Mouse (Mus musculus): ENCODE results near the gene Higd1b. TPM values are rescaled to one million over a fixed set of nuclear protein-coding genes. Genes with fewer than 3 reads are reported as not detected.
A peak's percentile ranks its signal among the peaks of the same experiment; 100 is the strongest.

The Higd1b gene
- total RNA-seq (2021), result 1 to 10 TPM; 5.6 to 7.5 TPM

GRCm38 (mm10) chr11:102835549-102835948 is at the start of gene Higd1b:
Gene Higd1b, plus strand, starts transcription at chr11:102835849.
- no peak for DNase-seq (ENCODE audit: extremely low spot score in 1 of 2, low spot score in 1 of 2)

GRCm38 (mm10) chr11:102787688-102788177 is 47.9 kb upstream of the Higd1b start:
- DNase-seq (ENCODE audit: extremely low spot score in 1 of 2, low spot score in 1 of 2), result no peak

GRCm38 (mm10) chr11:102791682-102792445 is 43.8 kb upstream of the Higd1b start:
- DNase-seq (ENCODE audit: extremely low spot score in 1 of 2, low spot score in 1 of 2), result no peak

- no peak for DNase-seq (ENCODE audit: extremely low spot score in 1 of 2, low spot score in 1 of 2)
Observed at GRCm38 (mm10) chr11:102794157-102794556, 41.5 kb upstream of the Higd1b start.

GRCm38 (mm10) chr11:102803453-102803852 is 32.2 kb upstream of the Higd1b start:
- no peak for DNase-seq (ENCODE audit: extremely low spot score in 1 of 2, low spot score in 1 of 2)

- DNase-seq (ENCODE audit: extremely low spot score in 1 of 2, low spot score in 1 of 2), result no peak
Observed at GRCm38 (mm10) chr11:102808246-102808645, 27.4 kb upstream of the Higd1b start.

- peak in 1 of 2 experiments; percentile 24 for DNase-seq (ENCODE audit: extremely low spot score in 1 of 2, low spot score in 1 of 2)
Observed at GRCm38 (mm10) chr11:102810721-102811485, 24.7 kb upstream of the Higd1b start.

- no peak for DNase-seq (ENCODE audit: extremely low spot score in 1 of 2, low spot score in 1 of 2)
Observed at GRCm38 (mm10) chr11:102814881-102815280, 20.8 kb upstream of the Higd1b start.

GRCm38 (mm10) chr11:102818121-102819020 is 17.3 kb upstream of the Higd1b start:
- DNase-seq (ENCODE audit: extremely low spot score in 1 of 2, low spot score in 1 of 2), result no peak

GRCm38 (mm10) chr11:102819021-102819782 is 16.4 kb upstream of the Higd1b start, which contains the start of gene Gjc1:
Gene Gjc1, minus strand, starts transcription at chr11:102819700.
- peak; percentile 12 to 35 for DNase-seq (ENCODE audit: extremely low spot score in 1 of 2, low spot score in 1 of 2)

- DNase-seq (ENCODE audit: extremely low spot score in 1 of 2, low spot score in 1 of 2), result no peak
Observed at GRCm38 (mm10) chr11:102819783-102820385, 15.8 kb upstream of the Higd1b start.

- no peak for DNase-seq (ENCODE audit: extremely low spot score in 1 of 2, low spot score in 1 of 2)
Observed at GRCm38 (mm10) chr11:102820432-102820831, 15.2 kb upstream of the Higd1b start.

- no peak for DNase-seq (ENCODE audit: extremely low spot score in 1 of 2, low spot score in 1 of 2)
Observed at GRCm38 (mm10) chr11:102821231-102821630, 14.4 kb upstream of the Higd1b start.

GRCm38 (mm10) chr11:102826476-102826875 is 9.2 kb upstream of the Higd1b start:
- DNase-seq (ENCODE audit: extremely low spot score in 1 of 2, low spot score in 1 of 2), result no peak

- no peak for DNase-seq (ENCODE audit: extremely low spot score in 1 of 2, low spot score in 1 of 2)
Observed at GRCm38 (mm10) chr11:102827097-102827496, 8.6 kb upstream of the Higd1b start.

- no peak for DNase-seq (ENCODE audit: extremely low spot score in 1 of 2, low spot score in 1 of 2)
Observed at GRCm38 (mm10) chr11:102830276-102830675, 5.4 kb upstream of the Higd1b start.

GRCm38 (mm10) chr11:102832700-102833297 is 2.9 kb upstream of the Higd1b start:
- no peak for DNase-seq (ENCODE audit: extremely low spot score in 1 of 2, low spot score in 1 of 2)

GRCm38 (mm10) chr11:102834219-102834618 is 1.4 kb upstream of the Higd1b start:
- DNase-seq (ENCODE audit: extremely low spot score in 1 of 2, low spot score in 1 of 2), result no peak

GRCm38 (mm10) chr11:102836146-102836545 is 497 bp downstream of the Higd1b start:
- no peak for DNase-seq (ENCODE audit: extremely low spot score in 1 of 2, low spot score in 1 of 2)

Measured in layer of hippocampus, postnatal 25 days (tissue).